In genomic region chr3:98225746-98226145, GRCm38 (mm10) we compare ENCODE assay signal across 30 mouse cellular contexts. TPM values are rescaled to one million over a fixed set of nuclear protein-coding genes. Genes with fewer than 3 reads are reported as not detected.
A peak's percentile ranks its signal among the peaks of the same experiment; 100 is the strongest.
DNase-seq lines count a peak whose midpoint lies in the region; ATAC-seq and TF ChIP-seq lines count a peak whose summit lies in the region.
"Had no signal": no experiment of that assay in that cellular context is flagged by ENCODE, and none has a peak within 500 bp of the region (broad histone marks: within the 10 kb centered on the region; RNA-seq: fewer than 3 reads in every experiment).

No protein-coding gene starts in this region.

- H3K27ac ChIP-seq in heart, postnatal 0 days (ENCODE audit: low read depth): 0 out of 2 replicates have a peak overlapping the region, but pooled peaks have one; percentile 22
- no peak overlapping the region for H3K27ac ChIP-seq in heart, embryonic 10.5 days
- H3K27ac ChIP-seq in stomach, embryonic 15.5 days: peak overlapping the region; percentile 81
- H3K27ac ChIP-seq: hindbrain, embryonic 10.5 days; liver, embryonic 13.5 days; lung, embryonic 15.5 days; macrophage; midbrain, embryonic 12.5 days had no signal

- no peaks in the 10 kb centered on the region for H3K36me3 ChIP-seq in heart, postnatal 0 days (replicated peaks; ENCODE audit: control insufficient read depth, insufficient read depth, low read length)
- H3K36me3 ChIP-seq in heart, embryonic 10.5 days: no peaks in the 10 kb centered on the region
- H3K36me3 ChIP-seq in stomach, embryonic 15.5 days: no peaks in the 10 kb centered on the region
- H3K36me3 ChIP-seq: hindbrain, embryonic 10.5 days; liver, embryonic 13.5 days; lung, embryonic 15.5 days; midbrain, embryonic 12.5 days had no signal

- H3K4me3 ChIP-seq in heart, postnatal 0 days (ENCODE audit: low read depth, low read length): no peak overlapping the region
- no peak overlapping the region for H3K4me3 ChIP-seq in heart, embryonic 10.5 days
- H3K4me3 ChIP-seq in stomach, embryonic 15.5 days (replicated peaks): no peak overlapping the region
- H3K4me3 ChIP-seq: erythroblast, embryonic 14.5 days; hindbrain, embryonic 10.5 days; liver, embryonic 13.5 days; lung, embryonic 15.5 days; midbrain, embryonic 12.5 days had no signal

- TF ChIP-seq CTCF in heart, postnatal 0 days (IDR thresholded peaks at IDR 0.05; ENCODE audit: low read depth): no peak

- ATAC-seq in heart, postnatal 0 days (ENCODE audit: insufficient read depth, low read depth): no peak
- ATAC-seq in stomach, embryonic 15.5 days (ENCODE audit: insufficient read depth, low FRiP score, low read depth): peak; percentile 44
- ATAC-seq: CD4-positive, CD25-positive, alpha-beta regulatory T cell, adult 4 months; forebrain, embryonic 14.5 days; Patski had no signal

- no peak overlapping the region for H3K9ac ChIP-seq in heart, postnatal 0 days (replicated peaks; ENCODE audit: low read depth, low read length)
- H3K9ac ChIP-seq in stomach, embryonic 15.5 days: no peak overlapping the region
- H3K9ac ChIP-seq: liver, embryonic 13.5 days; lung, embryonic 15.5 days; midbrain, embryonic 12.5 days had no signal

- DNase-seq in heart, adult 11 months: peak; percentile 90
- no peak for DNase-seq in heart, adult 8-10 months (ENCODE audit: low spot score)
- DNase-seq in heart, postnatal 0 days (ENCODE audit: low spot score): no peak
- no peak for DNase-seq in heart, embryonic 10.5 days (ENCODE audit: low spot score)
- peak; percentile 25 for DNase-seq in kidney, postnatal 14 days
- DNase-seq in kidney, adult 18-20 months: no peak
- DNase-seq: adrenal gland, adult 8-10 months; cerebellum, adult 9-10 months; gastrocnemius, postnatal 14 days; liver, embryonic 13.5 days; retina, postnatal 1 day; right cerebral cortex, postnatal 4 days; thymus, postnatal 25 days had no signal

- no peak overlapping the region for H3K4me2 ChIP-seq in heart, postnatal 0 days (ENCODE audit: low read depth, low read length)
- H3K4me2 ChIP-seq in stomach, embryonic 15.5 days: no peak overlapping the region
- H3K4me2 ChIP-seq: liver, embryonic 13.5 days; lung, embryonic 15.5 days; midbrain, embryonic 12.5 days had no signal

- WGBS in heart, postnatal 0 days: 13% methylated on average over 2 of the region's 2 CpGs
- WGBS in heart, embryonic 10.5 days: 11% methylated on average over 2 of the region's 2 CpGs
- WGBS in stomach, embryonic 15.5 days: 24% methylated on average over 2 of the region's 2 CpGs

- no peak for TF ChIP-seq EP300 in heart, postnatal 0 days (IDR thresholded peaks at IDR 0.05; ENCODE audit: low read depth)

- H3K27me3 ChIP-seq in heart, postnatal 0 days (ENCODE audit: control insufficient read depth, insufficient read depth, low read length): no peaks in the 10 kb centered on the region
- 0 out of 2 replicates have a peak, but pooled peaks cover 10% of the 10 kb centered on the region for H3K27me3 ChIP-seq in heart, embryonic 10.5 days (ENCODE audit: insufficient read depth, poor library complexity, severe bottlenecking)
- H3K27me3 ChIP-seq in stomach, embryonic 15.5 days (replicated peaks): no peaks in the 10 kb centered on the region
- H3K27me3 ChIP-seq: liver, embryonic 13.5 days; lung, embryonic 15.5 days; Patski had no signal

- H3K9me3 ChIP-seq in heart, postnatal 0 days (replicated peaks; ENCODE audit: control insufficient read depth, low read length): no peaks in the 10 kb centered on the region
- no peaks in the 10 kb centered on the region for H3K9me3 ChIP-seq in heart, embryonic 10.5 days
- H3K9me3 ChIP-seq in stomach, embryonic 15.5 days: no peaks in the 10 kb centered on the region
- H3K9me3 ChIP-seq: hindbrain, embryonic 10.5 days; liver, embryonic 13.5 days; lung, embryonic 15.5 days; midbrain, embryonic 12.5 days had no signal

- H3K4me1 ChIP-seq in heart, postnatal 0 days (ENCODE audit: control insufficient read depth, insufficient read depth): no peaks in the 10 kb centered on the region
- peaks cover 10% of the 10 kb centered on the region for H3K4me1 ChIP-seq in heart, embryonic 10.5 days
- peaks cover 11% of the 10 kb centered on the region; the same call in 1 of the 2 replicates for H3K4me1 ChIP-seq in stomach, embryonic 15.5 days

RNA-seq across cellular contexts. Expression of gene Reg4, which starts 3.8 kb away (rescaled TPM):
- total RNA-seq in heart, adult 8-10 months (2022): not detected
- total RNA-seq in heart, postnatal 0 days (2014; rRNA removed; ENCODE audit: low replicate concordance): not detected in 2 replicates
- polyA plus RNA-seq in heart, postnatal 0 days (2015; fragmentation: Nextera tagmentation; extraction: Ambion mirVana): not detected in 2 replicates
- polyA plus RNA-seq in heart, embryonic 10.5 days (2016; fragmentation: Nextera tagmentation; extraction: Ambion mirVana): not detected in 2 replicates
- 0.81 and 1.3 TPM in 2 replicates for polyA plus RNA-seq in stomach, embryonic 15.5 days (2015; fragmentation: Nextera tagmentation; extraction: Ambion mirVana)
- total RNA-seq: adrenal gland, adult 8-10 months; common myeloid progenitor, adult 5-6 weeks; ES-E14; gastrocnemius, postnatal 14 days; layer of hippocampus, postnatal 10 days; left cerebral cortex, adult 8-10 months; monocyte, adult 5-6 weeks had no signal
- polyA plus RNA-seq: CD4-positive, CD25-positive, alpha-beta regulatory T cell, adult 4 months; embryonic facial prominence, embryonic 11.5 days; erythroblast, embryonic 14.5 days; forebrain, embryonic 14.5 days; hindbrain, embryonic 10.5 days; limb, embryonic 11.5 days; liver, embryonic 13.5 days; lung, embryonic 15.5 days; macrophage; midbrain, embryonic 12.5 days; neural tube, embryonic 11.5 days; Patski had no signal

RNA-seq across cellular contexts. Expression of gene Hmgcs2, which starts 54.5 kb away (rescaled TPM):
- 10 to 100 TPM in 1 of 4 experiments, 1 to 10 TPM in 3; 7.5 to 13.9 (median 9.0) TPM for total RNA-seq in heart, adult 8-10 months (2022)
- 5.2 and 115 TPM in 2 replicates for total RNA-seq in heart, postnatal 0 days (2014; rRNA removed; ENCODE audit: low replicate concordance)
- polyA plus RNA-seq in heart, postnatal 0 days (2015; fragmentation: Nextera tagmentation; extraction: Ambion mirVana): 105 and 153 TPM in 2 replicates
- polyA plus RNA-seq in heart, embryonic 10.5 days (2016; fragmentation: Nextera tagmentation; extraction: Ambion mirVana): 4.4 and 5.6 TPM in 2 replicates
- 55.7 and 61.3 TPM in 2 replicates for polyA plus RNA-seq in stomach, embryonic 15.5 days (2015; fragmentation: Nextera tagmentation; extraction: Ambion mirVana)
- total RNA-seq: ES-E14; monocyte, adult 5-6 weeks had no signal
- polyA plus RNA-seq: CD4-positive, CD25-positive, alpha-beta regulatory T cell, adult 4 months; macrophage had no signal

Comparison
In these comparisons a context has a peak if more than half of its experiments do, and no peak if none do; other contexts are left out.
1. DNase-seq: peak in heart, adult 11 months (single experiment) and kidney, postnatal 14 days (single experiment); none in heart, adult 8-10 months (single experiment), heart, postnatal 0 days (single experiment), heart, embryonic 10.5 days (single experiment) and kidney, adult 18-20 months (single experiment).